Mouse (Mus musculus) testis, adult 2 months (tissue): ENCODE results near the gene Tbx3. TPM values are rescaled to one million over a fixed set of nuclear protein-coding genes. Genes with fewer than 3 reads are reported as not detected.
A peak's percentile ranks its signal among the peaks of the same experiment; 100 is the strongest.

Experiments used
- H3K27ac ChIP-seq: fragments of 200-500 bp; 2 replicates; pipeline ENCODE4 v1.5.1; 2012; ENCODE audit warnings: low read depth, low read length; ENCODE audit not compliant: control insufficient read depth, insufficient read depth
- H3K27me3 ChIP-seq: fragments of 200-500 bp; 2 replicates; pipeline ENCODE4 v1.6.1; 2012; ENCODE audit warnings: mild to moderate bottlenecking, low read length, moderate library complexity; ENCODE audit not compliant: control insufficient read depth, insufficient read depth
- H3K36me3 ChIP-seq: fragments of 200-500 bp; 2 replicates; pipeline ENCODE4 v1.6.1; 2012; ENCODE audit warnings: mild to moderate bottlenecking, low read length; ENCODE audit not compliant: control insufficient read depth, insufficient read depth
- H3K4me1 ChIP-seq: fragments of 200-500 bp; 2 replicates; pipeline ENCODE4 v1.6.1; 2012; ENCODE audit warnings: low read length; ENCODE audit not compliant: control insufficient read depth, insufficient read depth
- H3K4me3 ChIP-seq: fragments of 200-500 bp; 2 replicates; pipeline ENCODE4 v1.5.1; 2012; ENCODE audit warnings: low read depth, mild to moderate bottlenecking, low read length, moderate library complexity, mixed read lengths; ENCODE audit not compliant: control insufficient read depth
- CTCF ChIP-seq: fragments of 200-500 bp; IDR thresholded peaks from 2 replicates; pipeline ENCODE4 v1.5.1; 2012; ENCODE audit warnings: low read depth, mild to moderate bottlenecking, inconsistent platforms, low read length, moderate library complexity; ENCODE audit not compliant: control insufficient read depth, insufficient read depth, insufficient replicate concordance
- POLR2A ChIP-seq: fragments of 200-500 bp; IDR thresholded peaks from 2 replicates; pipeline ENCODE4 v1.6.1; 2012; ENCODE audit warnings: low read depth, mild to moderate bottlenecking, inconsistent platforms, low read length, moderate library complexity; ENCODE audit not compliant: control insufficient read depth
- polyA plus RNA-seq: library from polyadenylated mRNA; depleted of rRNA; stranded (reverse); fragments of >200 nt; gene quantifications from 2 replicates; pipeline ENCODE4 v1.2.3, GENCODE M21; 2012; rRNA removed

Gene Tbx3
- polyA plus RNA-seq, result 0.52 and 1.7 TPM in 2 replicates

- peak within 1 kb of the TSS; percentile 60 for H3K4me3 ChIP-seq
- H3K27me3 ChIP-seq, result no peaks in the 10 kb centered on the region; the same call in none of the 2 replicates
- H3K4me1 ChIP-seq, result peaks cover 16% of the 10 kb centered on the region
Observed at GRCm38 (mm10) chr5:119670566-119671108, at the start of gene Tbx3. TSS of gene Tbx3 (plus strand) at chr5:119670669.

GRCm38 (mm10) chr5:119622076-119622475 lies 48.4 kb upstream of the Tbx3 start:
- Histone ChIP-seq H3K27ac (no peak overlapping the region), H3K36me3 (no peaks in the 10 kb centered on the region), H3K27me3 (no peaks in the 10 kb centered on the region), H3K4me1 (peaks cover 2% of the 10 kb centered on the region), H3K4me3 (no peak overlapping the region)
- TF ChIP-seq POLR2A (no peak), CTCF (no peak)

More at GRCm38 (mm10) chr5:119670566-119671108, at the start of gene Tbx3:
- Histone ChIP-seq H3K36me3 (no peaks in the 10 kb centered on the region), H3K27ac (peak within 1 kb of the TSS; percentile 52)
- no peak for TF ChIP-seq CTCF
- peak; percentile 31; the same call in 1 of the 2 replicates for TF ChIP-seq POLR2A

GRCm38 (mm10) chr5:119624554-119624953 lies 45.9 kb upstream of the Tbx3 start:
- no peak overlapping the region for H3K4me3 ChIP-seq
- H3K36me3 ChIP-seq, result no peaks in the 10 kb centered on the region
- H3K27ac ChIP-seq, result no peak overlapping the region
- H3K4me1 ChIP-seq, result peaks cover 2% of the 10 kb centered on the region
- H3K27me3 ChIP-seq, result no peaks in the 10 kb centered on the region
- TF ChIP-seq CTCF, result no peak

- Histone ChIP-seq H3K4me1 (peaks cover 2% of the 10 kb centered on the region), H3K4me3 (no peak overlapping the region), H3K27ac (no peak overlapping the region), H3K36me3 (no peaks in the 10 kb centered on the region), H3K27me3 (no peaks in the 10 kb centered on the region)
- TF ChIP-seq CTCF (no peak), POLR2A (no peak)
Observed at GRCm38 (mm10) chr5:119625603-119626002, 44.9 kb upstream of the Tbx3 start.

GRCm38 (mm10) chr5:119626154-119626553 lies 44.3 kb upstream of the Tbx3 start:
- Histone ChIP-seq H3K27ac (no peak overlapping the region), H3K27me3 (no peaks in the 10 kb centered on the region), H3K4me3 (no peak overlapping the region), H3K4me1 (peaks cover 2% of the 10 kb centered on the region), H3K36me3 (no peaks in the 10 kb centered on the region)
- TF ChIP-seq CTCF, result no peak
- no peak for TF ChIP-seq POLR2A

- Histone ChIP-seq H3K36me3 (no peaks in the 10 kb centered on the region), H3K27ac (no peak overlapping the region), H3K4me3 (no peak overlapping the region), H3K27me3 (no peaks in the 10 kb centered on the region), H3K4me1 (peaks cover 2% of the 10 kb centered on the region)
- TF ChIP-seq POLR2A, result no peak
- no peak for TF ChIP-seq CTCF
Observed at GRCm38 (mm10) chr5:119626662-119627061, 43.8 kb upstream of the Tbx3 start.

- no peak for TF ChIP-seq POLR2A
- no peak for TF ChIP-seq CTCF
- Histone ChIP-seq H3K27me3 (no peaks in the 10 kb centered on the region), H3K36me3 (no peaks in the 10 kb centered on the region), H3K27ac (no peak overlapping the region), H3K4me3 (no peak overlapping the region), H3K4me1 (peaks cover 2% of the 10 kb centered on the region)
Observed at GRCm38 (mm10) chr5:119628100-119628499, 42.4 kb upstream of the Tbx3 start.

- Histone ChIP-seq H3K27me3 (no peaks in the 10 kb centered on the region), H3K4me3 (no peak overlapping the region), H3K4me1 (peaks cover 2% of the 10 kb centered on the region)
Observed at GRCm38 (mm10) chr5:119628746-119629327, 41.6 kb upstream of the Tbx3 start.

More at GRCm38 (mm10) chr5:119628746-119629327, 41.6 kb upstream of the Tbx3 start:
- Histone ChIP-seq H3K27ac (no peak overlapping the region), H3K36me3 (no peaks in the 10 kb centered on the region)
- no peak for TF ChIP-seq POLR2A
